Mouse (Mus musculus) cerebellum, adult 11-12 months (tissue): ENCODE measurements around the gene Smim13.
A peak's percentile ranks its signal among the peaks of the same experiment; 100 is the strongest.
"Not testable (repeated sequence)": the region's sequence is repeated elsewhere in the genome, so short reads cannot be mapped to it uniquely, and the experiment has no call there.

Experiments
- DNase-seq: peaks from one replicate; pipeline ENCODE4 v3.0.0; 2022

Smim13 gene

DNA sequence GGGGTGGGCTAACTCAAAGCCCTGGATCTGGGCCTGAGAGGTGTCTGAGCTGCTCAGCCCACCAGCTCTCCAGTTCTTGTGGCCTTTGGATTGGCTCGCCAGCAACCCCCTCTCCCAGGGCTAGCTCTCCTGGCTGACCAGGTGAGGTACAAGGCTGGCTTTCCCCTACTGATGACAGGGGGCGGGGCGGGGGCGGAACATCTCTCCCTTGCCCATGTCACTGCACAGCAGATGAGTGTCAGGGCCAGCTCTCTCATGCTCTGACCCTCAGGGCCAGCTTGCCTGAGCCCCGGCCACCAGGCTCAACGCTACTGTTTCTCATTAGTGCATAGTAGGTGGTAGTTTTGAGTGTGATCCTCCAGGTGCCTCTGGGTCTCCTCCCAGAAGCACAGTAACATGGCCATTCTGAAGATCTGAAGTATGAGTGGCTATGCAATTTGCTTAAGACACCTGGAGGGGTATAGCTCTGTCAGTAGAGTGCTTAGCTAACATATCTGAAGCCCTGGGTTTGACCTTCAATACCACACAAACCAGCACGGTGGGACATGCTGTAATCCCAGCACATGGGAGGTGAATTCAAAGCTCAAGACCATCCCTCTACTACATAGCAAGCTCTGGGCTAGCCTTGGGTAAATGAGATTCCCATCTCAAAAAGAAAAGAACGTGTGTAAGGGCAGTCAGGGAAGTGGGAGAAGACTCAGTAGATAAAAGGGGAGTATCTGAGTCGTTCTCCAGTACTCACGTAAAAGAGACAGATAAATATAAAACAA is 11.4 kb upstream of the Smim13 start:
- DNase-seq, result no peak

DNA sequence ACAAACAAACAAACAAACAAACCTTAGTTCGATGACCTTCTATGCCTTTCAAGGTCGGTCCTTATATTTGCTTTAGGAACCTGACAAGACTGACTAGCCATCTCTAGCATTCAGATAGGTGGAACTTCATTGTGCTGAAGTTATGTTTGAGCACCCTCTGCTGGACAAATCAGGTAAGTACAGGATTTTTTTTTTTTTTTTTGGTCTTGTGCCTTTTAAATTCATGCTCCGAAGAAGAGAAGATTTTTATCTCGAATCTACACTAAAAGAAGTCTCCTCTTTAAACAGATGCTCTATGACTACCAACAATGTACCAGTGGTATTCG is 10.9 kb upstream of the Smim13 start:
- DNase-seq, result no peak

DNA sequence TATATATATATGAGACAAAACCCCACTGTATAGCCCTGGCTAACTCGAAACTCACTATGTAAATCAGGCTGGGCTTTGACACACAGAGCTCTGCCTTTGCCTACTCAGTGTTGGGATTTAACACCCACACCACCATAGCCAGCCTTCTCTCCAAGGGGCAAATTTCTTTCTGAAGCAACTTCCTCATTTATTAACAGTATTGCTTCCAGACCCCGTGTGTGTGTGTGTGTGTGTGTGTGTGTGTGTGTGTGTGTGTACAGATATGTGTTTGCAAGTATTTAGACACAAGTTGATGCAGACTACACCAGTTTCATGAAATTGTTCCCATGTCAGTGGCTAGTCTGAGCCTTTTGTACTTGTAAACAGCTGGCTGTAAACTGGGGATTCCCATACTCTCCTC is 8.1 kb upstream of the Smim13 start:
- no peak for DNase-seq

DNA sequence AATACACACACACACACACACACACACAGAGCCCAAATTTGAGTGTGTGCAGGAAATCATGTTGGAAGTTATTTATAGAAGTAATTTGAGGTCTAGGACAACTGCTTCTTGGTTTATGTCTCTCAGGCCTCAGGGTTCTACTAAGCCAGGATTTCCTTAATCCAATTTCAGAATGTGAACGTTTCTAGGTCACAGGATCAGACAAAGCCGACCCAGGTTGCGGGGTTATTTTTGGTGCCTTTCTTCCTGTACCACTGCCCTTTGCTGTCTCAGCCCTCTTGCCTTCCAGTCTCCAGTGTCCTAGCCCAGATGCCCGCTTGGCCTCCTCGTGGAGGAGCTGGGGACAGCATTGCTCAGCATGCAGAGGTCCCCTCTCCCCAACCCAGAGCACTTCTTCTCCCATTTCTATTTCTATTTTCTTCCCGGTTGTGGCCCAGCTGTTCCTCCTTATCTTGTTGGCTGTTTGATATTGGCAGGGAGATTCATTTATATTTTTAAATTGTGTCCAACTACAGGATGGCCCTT is 5.3 kb upstream of the Smim13 start:
- DNase-seq, result no peak

DNA sequence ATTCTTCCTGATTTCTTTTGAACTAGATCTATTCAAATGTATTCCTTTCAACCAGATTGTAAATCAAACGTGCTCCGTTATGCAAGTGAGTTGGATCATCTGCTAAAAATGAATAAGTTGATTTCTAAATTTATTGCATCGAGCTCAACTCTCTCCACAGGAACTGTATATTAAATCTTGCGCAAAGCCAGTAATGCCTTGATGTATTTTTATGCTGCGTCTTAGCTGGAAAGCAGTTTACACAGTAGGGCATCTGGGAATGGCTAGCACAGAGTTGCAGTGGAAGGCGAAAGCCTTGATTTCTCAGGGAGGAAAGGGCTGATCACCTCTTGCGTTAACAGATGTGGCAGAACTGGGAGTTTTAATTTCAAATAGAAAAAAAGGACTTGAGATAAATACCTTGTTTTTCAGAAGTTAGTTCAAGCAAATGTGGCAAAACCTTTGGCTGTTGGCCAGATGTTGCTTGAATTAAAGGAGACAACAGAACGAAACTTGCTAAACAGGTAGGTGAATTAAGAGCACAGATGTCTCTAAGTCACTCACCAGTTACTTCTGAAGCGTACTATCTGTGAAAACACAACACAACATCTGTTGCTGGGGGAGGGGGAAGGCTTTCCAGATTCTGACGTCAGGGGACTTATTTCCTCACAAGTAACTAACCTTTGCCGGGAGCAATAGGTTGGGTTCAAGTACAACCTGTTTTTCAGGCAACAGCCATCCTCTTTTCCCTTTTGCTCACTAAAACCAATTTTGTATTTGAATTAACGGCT is 708 bp upstream of the Smim13 start:
- DNase-seq, result no peak

DNA sequence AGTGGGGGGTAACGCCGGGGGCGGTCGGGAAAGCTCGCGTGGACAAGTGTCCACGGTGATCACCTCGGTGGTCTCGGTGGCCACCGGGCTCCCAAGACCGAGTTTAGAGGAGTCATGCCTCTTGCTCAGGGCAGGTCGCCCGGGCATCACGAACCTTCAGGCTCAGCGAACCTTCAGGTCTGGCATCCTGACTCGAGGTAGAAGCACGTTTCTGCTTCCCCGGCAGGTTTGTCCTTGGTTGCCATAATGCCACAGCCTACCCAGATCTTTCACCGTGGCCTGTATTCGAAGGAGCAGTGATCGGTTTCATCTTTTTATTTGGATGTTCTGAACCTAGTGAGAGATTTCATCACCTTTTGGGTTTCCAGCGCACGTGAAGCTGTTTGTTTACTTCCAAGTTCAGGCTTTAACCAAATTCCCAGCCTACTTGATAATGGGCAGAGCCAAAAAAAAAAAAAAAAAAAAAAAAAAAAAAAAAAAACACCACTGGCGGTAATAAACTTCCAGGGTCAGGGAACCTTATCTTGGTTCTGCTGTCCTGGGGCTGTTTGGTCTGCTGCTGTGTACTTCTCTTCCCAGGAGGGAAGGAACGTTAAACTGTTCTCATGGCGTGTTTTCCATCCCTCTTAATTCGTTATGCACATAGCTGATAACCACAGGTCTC is 806 bp downstream of the Smim13 start:
- DNase-seq, result no peak

DNA sequence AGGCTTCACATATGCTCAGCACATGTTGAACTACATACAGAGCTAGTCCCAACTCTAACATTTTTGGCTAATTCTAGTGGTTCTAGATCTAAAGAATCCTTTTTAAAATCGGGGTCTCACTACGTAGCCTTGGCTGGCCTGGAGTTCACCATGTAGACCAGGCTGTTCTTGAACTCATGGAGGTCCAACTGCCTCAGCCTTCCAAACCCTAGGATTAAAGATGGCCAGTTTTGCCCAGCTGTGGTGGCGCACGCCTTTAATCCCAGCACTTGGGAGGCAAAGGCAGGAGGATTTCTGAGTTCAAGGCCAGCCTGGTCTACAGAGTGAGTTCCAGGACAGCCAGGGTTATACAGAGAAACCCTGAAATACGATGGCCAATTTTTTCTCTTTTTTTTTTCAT is 1.6 kb downstream of the Smim13 start:
- peak; percentile 24 for DNase-seq

DNA sequence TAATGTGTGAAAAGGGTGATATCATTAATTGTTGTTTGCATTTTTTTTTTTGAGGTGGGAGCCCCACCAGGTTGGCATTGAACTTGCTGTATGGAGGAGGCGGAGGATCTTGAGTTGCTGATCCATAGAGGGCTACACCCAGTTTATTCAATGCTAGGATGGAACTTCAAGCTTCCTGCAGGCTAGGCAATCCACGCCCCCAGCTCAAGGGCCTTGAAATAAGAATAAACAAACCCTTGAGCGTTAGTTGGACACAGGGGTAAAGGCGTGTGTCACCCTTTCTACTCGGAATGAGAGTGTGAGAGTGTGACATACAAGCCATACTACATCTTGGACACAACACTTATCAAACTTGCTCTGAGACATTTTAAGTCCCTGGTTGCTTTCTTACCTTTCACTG is 2.0 kb downstream of the Smim13 start:
- no peak for DNase-seq

DNA sequence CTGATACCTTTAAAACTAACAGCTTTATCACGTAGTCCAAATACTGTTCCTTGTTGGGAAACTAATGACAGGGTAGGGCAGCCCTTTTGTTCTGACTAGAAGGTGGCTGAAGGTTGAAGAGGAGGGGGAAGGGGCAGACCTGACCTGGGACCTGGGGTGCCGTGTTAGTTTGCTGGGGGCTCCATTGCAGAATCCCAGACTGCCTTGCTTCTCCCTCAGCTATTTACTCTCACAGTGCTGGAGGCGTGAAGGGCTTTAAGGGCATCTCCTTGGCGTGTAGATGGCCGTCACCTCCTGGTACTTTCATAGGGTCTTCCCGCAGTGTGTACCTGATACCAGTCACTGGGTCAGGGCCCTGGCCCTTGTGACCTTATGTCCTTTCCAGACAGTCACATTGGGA is 2.5 kb downstream of the Smim13 start:
- no peak for DNase-seq

DNA sequence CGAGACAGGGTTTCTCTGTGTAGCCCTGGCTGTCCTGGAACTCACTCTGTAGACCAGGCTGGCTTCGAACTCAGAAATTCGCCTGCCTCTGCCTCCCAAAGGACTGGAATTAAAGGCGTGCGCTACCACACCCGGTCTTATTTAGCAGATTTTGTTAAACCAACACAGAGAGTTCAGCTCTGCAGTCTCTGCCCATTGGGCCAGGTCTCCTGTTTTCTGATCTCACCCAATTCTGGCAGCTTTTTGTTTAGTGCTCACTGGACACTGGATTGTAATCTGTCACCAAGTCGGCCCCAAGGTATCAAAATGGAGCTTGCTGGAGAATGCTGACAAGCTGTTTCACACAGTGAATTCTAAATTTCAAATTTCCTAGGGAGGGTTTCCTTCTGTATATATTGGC is 3.1 kb downstream of the Smim13 start:
- DNase-seq, result no peak

DNA sequence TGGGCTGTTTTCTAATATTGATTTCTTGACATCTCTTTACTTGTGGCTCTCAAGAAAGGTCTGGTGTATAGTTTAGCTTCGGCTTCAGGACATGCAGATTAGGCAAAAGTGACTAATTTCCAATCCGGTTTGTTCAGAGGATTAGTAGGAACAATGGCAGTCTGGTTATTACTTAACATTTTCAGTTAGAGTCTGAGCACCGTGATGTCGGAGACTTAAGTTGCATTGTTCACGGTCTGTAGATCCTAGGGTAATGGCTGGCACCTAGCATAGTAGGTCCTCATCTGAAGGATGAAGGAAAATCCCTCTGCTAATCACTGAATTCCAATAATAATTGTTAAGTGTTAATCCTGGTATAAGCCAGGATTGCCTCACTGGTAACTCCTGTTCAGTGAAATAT is 6.5 kb downstream of the Smim13 start:
- no peak for DNase-seq

DNA sequence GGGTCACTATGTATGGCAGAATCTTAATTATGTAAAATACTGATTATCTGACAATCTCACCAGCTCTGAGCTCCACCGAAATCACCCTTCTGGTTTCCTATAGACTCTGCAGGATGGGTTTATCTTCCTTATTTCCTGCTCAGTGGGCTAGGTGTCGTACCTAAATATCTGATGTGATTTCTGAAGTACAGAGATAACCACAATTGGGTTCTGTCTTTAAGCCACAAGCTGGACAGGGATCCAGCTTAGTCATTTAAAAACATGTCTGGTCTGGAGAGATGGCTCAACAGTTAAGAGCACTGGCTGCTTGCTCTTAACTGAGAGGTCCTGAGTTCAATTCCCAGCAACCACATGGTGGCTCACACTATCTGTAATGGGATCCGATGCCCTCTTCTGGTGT is 7.3 kb downstream of the Smim13 start:
- no peak for DNase-seq

DNA sequence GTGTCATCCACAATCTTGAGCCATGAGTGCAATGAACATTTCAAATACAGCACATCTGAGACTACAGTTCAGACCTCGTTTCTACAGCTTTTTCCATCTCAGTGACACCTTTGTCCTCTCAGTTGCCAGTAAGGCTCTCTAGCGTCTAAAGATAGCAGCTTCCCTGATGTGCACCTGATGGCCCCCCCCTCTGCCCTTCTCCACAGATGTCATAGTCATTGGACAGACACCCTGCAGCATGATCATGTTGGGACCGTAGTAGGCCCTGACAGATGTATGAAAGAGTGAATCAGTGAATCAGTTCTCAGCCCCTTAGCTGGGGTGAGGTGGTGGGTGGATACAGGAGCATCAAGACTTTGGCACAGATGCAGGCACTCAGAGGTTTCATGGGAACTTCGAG is 8.2 kb downstream of the Smim13 start:
- DNase-seq, result no peak

DNA sequence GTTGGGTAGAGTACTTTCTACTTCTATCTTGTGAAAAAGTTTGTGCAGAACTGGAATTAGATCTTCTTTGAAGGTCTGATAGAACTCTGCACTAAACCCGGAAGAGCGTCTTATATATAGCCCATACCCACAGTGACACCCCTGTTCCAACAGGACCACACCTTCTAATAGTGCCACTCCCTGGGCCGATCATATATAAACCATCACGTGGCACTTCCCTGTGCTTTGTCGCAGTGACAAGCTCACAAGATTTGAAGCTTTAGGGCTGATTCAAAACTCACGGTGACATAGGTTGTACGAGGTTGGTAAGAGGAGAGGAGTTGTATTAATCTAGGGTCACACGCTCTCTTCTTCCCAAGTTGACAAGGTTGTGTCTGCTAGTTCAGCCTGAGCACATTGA is 12.0 kb downstream of the Smim13 start:
- DNase-seq, result not testable (repeated sequence)

DNA sequence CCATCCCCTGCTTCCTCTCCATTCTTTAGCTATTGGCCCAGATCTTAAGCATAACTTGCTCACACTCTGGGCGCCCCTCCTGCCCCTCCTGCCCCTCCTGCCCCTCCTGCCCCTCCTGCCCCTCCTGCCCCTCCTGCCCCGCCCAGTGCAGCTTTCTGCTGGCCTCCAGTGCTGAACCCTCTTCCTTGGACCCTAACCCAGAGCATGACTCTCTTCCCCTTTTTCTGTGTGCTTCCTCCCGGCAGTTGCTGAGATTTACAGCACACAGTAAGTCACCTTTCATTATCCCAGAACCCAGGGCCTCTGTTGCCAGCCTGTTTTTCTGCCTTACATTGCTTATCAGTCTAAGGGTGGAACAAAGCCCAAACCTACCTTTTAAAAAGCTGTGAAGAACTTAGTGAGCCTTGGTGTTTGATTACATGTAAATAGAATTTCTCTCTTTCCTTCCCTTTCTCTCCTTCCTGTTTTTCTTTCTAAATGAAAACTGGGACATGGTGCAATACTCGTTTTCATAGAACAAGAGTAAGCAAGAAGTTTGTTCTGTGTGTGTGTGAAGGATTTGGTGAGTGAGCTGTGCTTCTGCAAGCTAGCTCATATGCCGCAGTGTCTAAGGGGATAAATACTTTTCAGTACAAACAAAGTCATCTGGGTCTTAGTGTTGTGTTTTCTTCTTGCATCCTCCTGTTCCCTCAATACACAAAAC is 13.8 kb downstream of the Smim13 start:
- DNase-seq, result no peak

DNA sequence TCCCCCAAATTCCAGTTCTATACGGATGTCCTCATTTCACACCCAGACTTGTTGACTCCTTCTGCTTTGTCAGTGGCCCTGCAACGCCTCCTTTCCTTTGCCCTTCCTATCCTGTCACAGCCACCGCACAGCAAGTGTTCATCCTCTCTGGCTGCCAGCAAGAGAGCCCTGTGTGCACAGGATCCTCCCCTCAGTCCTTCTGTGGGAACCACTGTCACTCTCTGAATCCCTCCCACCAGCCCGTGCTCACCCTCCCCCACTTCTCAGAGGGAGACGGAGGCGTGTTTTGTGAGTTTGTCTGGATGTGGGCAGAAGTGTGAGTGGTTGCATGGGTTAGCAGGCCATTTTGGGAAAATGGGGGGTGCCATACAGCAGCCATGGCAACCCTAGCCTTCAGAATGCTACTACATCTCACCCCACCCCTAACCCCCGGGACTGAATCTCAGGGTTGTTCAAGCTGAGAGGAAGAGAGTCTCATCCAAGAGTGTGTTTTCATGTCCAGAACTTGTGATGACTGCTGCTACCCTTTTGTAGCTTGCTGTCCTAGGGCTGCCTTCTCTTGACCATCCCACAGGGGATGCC is 18.3 kb downstream of the Smim13 start:
- no peak for DNase-seq

DNA sequence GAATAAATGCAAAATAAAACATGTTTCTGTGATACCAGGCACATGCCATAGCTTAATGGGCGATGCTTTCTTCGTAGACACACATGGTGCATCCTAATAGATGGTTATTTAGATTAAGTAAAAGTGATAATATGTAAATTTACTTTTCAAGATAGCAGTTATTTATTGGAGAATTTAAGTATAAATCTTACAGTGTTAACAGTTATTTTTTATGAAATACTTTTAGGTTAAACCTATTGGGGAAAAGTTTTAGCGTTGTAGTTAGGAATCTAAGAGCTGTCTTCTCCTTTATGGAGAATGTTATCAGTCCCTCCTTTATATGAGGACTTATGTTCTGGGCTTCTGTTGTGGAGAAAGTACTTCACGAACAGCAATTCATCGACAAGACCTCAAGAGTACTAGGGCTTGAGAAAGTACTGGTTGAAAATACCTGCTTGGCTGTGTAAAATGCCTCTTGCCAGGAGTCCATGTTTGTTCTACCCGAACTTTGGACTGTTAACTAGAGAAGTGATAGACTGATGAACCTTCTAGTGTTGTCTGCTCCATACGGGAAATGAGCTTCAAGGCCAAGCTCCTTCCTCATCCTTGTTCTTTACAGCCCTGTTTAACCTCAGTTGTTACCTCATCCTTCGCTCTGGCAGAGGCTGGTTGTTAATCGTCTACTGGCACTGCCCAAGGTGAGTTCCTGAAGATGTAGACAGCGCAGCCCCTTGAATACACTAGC is 24.4 kb downstream of the Smim13 start, which contains the start of gene Gm17364:
Gene Gm17364 (minus strand): TSS at position 51 of the 724 bp plus-strand sequence.
- DNase-seq, result no peak

DNA sequence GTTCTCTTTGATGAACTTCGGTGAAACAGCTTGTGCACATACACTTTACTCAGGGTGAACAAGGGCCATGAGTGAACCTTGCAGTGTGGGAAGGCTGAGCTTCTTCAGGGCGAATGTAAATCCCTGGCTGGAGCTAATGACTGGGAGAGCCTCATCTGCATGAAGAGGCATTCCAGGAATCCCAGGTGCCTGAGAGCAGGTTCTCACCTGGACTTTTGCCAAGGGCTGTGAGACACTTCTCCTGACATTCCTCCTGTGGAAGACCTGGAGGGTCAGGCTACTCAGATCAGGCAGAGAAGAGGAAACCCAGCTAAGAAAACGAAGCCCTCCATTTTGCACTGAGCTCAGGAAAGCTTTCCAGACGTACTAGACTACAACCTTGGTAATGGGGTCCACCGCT is 31.1 kb downstream of the Smim13 start:
- DNase-seq, result no peak

DNA sequence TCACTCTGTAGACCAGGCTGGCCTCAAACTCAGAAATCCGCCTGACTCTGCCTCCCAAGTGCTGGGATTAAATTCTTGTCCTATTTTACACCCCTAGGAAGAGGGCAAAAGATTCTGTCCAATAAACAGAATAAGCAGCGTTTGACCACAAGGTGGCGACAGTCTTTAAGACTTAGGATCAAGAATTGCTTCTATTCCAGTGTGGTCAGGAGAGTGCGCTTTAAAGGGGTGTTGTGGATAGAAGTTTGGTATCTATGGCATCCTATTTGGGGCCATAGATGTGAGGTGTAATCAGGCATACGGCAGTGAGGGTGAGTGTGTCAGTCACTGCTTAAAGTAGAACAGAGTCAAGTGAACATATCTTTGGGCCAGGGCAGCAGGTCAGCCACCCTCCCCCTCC is 33.6 kb downstream of the Smim13 start:
- DNase-seq, result peak; percentile 20

DNA sequence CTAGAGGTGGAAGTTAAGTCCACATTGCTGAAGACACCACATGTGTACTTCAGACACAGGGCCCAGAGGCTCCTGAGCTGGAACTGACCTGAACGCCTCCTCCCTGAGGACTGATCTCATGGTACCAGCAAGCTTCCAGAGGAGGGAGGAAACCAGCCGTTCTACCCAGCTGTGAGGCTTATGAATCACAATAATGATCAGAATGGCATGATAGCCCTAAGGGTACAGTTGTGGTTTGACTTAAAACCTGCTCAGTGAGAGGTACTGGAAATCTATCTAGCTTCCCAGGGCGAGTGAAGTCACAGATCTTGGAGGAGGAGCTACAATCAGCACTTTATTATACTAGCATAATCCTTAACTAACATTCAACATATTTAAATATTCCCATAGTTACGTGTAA is 35.8 kb downstream of the Smim13 start:
- DNase-seq, result no peak

DNA sequence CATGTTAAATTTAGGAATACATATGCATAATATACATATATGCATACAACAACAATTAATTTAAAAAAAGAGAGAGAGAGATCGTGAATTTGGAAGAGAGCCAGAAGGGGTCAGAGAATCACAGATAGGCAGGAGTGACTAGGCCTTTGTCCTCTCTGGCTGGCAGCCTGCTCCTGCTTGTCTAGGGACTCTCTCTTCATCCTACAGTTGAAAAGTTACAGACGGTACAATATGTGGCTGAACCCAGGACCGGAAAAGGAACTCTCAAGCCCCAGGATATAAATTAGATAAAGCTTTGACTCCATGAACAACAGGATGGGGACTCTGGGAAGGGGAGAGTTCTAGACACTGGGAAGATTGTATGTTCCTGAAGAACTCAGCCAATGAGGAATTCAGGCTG is 36.6 kb downstream of the Smim13 start:
- DNase-seq, result no peak

DNA sequence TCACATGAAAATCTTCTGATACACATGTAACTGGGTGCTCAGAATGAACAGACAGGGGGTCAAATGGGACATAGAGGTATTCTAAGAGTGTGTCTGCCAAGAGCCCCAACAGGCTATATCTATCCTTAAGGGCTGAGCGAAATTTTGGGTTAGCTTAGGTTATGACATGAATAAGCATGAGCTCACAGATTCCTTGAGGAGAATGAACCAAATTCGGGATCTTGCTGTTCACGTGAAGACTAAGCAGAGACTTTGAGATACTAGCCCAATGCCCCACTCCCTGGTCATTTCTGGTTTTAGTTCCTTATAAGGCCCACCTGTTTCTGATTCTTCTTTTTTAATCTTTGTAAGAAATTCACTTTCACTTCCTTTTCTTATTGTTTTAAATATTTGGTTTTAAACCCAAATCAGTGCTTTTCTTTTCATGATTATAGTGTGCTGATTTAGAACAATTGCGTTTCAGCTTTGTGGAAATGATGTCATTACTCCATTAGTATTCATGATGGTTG is 41.9 kb downstream of the Smim13 start:
- DNase-seq, result no peak
